Mouse (Mus musculus) cerebellum, adult 2 months (tissue): ENCODE measurements at regions not wholly inside any gene's neighbourhood (a gene's known extent, or its start where the extent isn't known, plus 50 kb on each side); places are given as distances from the start of the nearest gene placed in this dataset.

Experiments used
- DNase-seq, 2 experiments: peaks; one replicate each; pipeline ENCODE4 v3.0.0; 2021
- H3K27ac ChIP-seq: fragments of 200-500 bp; 2 replicates; pipeline ENCODE4 v1.5.1; 2012; ENCODE audit warnings: low read length, control low read depth, inconsistent platforms; ENCODE audit not compliant: insufficient read depth
- H3K27me3 ChIP-seq: fragments of 200-500 bp; 2 replicates; pipeline ENCODE4 v1.6.1; 2012; ENCODE audit warnings: inconsistent platforms, mild to moderate bottlenecking, low read length, moderate library complexity; ENCODE audit not compliant: control insufficient read depth, insufficient read depth
- H3K4me1 ChIP-seq: fragments of 200-500 bp; 2 replicates; pipeline ENCODE4 v1.6.1; 2011; ENCODE audit warnings: low read length; ENCODE audit not compliant: control insufficient read depth, insufficient read depth
- H3K4me3 ChIP-seq: fragments of 200-500 bp; replicated peaks from 2 replicates; pipeline ENCODE3; 2011; ENCODE audit warnings: mild to moderate bottlenecking, low read depth, low read length, control low read depth; ENCODE audit not compliant: insufficient read depth
- CTCF ChIP-seq: fragments of 200-500 bp; IDR thresholded peaks from 2 replicates; pipeline ENCODE4 v1.5.1; 2011; ENCODE audit warnings: low read depth, mild to moderate bottlenecking, control low read depth, low read length, moderate library complexity, borderline replicate concordance; ENCODE audit not compliant: insufficient read depth
- POLR2A ChIP-seq: fragments of 200-500 bp; IDR thresholded peaks from 2 replicates; pipeline ENCODE4 v1.6.1; 2011; ENCODE audit warnings: low read length, control low read depth, borderline replicate concordance; ENCODE audit not compliant: insufficient read depth
- WGBS: fragments of 180-500 bp; shearing (Covaris S2); methylation state at CpG from one replicate; pipeline ENCODE4 v1.1.7; 2018; 5-methylcytosine and 5-hydroxymethylcytosine counted together

GRCm38 (mm10) chr12:14315780-14316179, 163.9 kb upstream of the Fam84a start:
- 2% methylated on average over 5 of the region's 5 CpGs for WGBS
- Histone ChIP-seq H3K4me3 (no peak overlapping the region), H3K4me1 (no peaks in the 10 kb centered on the region; the same call in 1 of the 2 replicates), H3K27me3 (no peaks in the 10 kb centered on the region; the same call in 1 of the 2 replicates), H3K27ac (no peak overlapping the region)
- no peak for TF ChIP-seq POLR2A
- peak; percentile 32; the same call in 1 of the 2 replicates for TF ChIP-seq CTCF
- DNase-seq, result peak; percentile 52 to 77

- TF ChIP-seq CTCF, result no peak
- no peak for TF ChIP-seq POLR2A
- Histone ChIP-seq H3K27ac (no peak overlapping the region), H3K4me1 (no peaks in the 10 kb centered on the region), H3K4me3 (no peak overlapping the region), H3K27me3 (no peaks in the 10 kb centered on the region)
- DNase-seq, result no peak
- WGBS, result 89% methylated on average over 2 of the region's 2 CpGs
Measured at GRCm38 (mm10) chr12:14302366-14302930, 150.6 kb upstream of the Fam84a start.

- H3K27me3 ChIP-seq, result no peaks in the 10 kb centered on the region
- H3K4me1 ChIP-seq, result no peaks in the 10 kb centered on the region
- no peak overlapping the region for H3K4me3 ChIP-seq
- no peak for DNase-seq
- TF ChIP-seq POLR2A (no peak), CTCF (no peak)
- no peak overlapping the region for H3K27ac ChIP-seq
- 92% methylated on average over 2 of the region's 2 CpGs for WGBS
Measured at GRCm38 (mm10) chr12:14301676-14302365, 150.0 kb upstream of the Fam84a start.

GRCm38 (mm10) chr12:14292083-14292482, 140.2 kb upstream of the Fam84a start:
- H3K4me1 ChIP-seq, result no peaks in the 10 kb centered on the region
- DNase-seq, result no peak
- WGBS, result 45% methylated on average over 3 of the region's 3 CpGs
- H3K27me3 ChIP-seq, result no peaks in the 10 kb centered on the region
- no peak for TF ChIP-seq POLR2A
- TF ChIP-seq CTCF, result no peak
- H3K27ac ChIP-seq, result no peak overlapping the region
- no peak overlapping the region for H3K4me3 ChIP-seq

- no peaks in the 10 kb centered on the region for H3K4me1 ChIP-seq
- no peak overlapping the region for H3K27ac ChIP-seq
- H3K4me3 ChIP-seq, result no peak overlapping the region
- no peaks in the 10 kb centered on the region for H3K27me3 ChIP-seq
- TF ChIP-seq POLR2A, result no peak
- no peak for TF ChIP-seq CTCF
- DNase-seq, result no peak
- 76% methylated on average over 2 of the region's 2 CpGs for WGBS
Measured at GRCm38 (mm10) chr12:14287657-14288056, 135.8 kb upstream of the Fam84a start.

- H3K27me3 ChIP-seq, result no peaks in the 10 kb centered on the region
- TF ChIP-seq POLR2A (no peak), CTCF (no peak)
- no peak for DNase-seq
- no peak overlapping the region for H3K4me3 ChIP-seq
- no peaks in the 10 kb centered on the region for H3K4me1 ChIP-seq
- 93% methylated on average over 1 of the region's 1 CpGs for WGBS
- H3K27ac ChIP-seq, result no peak overlapping the region
Measured at GRCm38 (mm10) chr12:14286676-14287075, 134.8 kb upstream of the Fam84a start.

GRCm38 (mm10) chr12:14285870-14286535, 134.1 kb upstream of the Fam84a start:
- H3K4me3 ChIP-seq, result no peak overlapping the region
- H3K27ac ChIP-seq, result no peak overlapping the region
- TF ChIP-seq POLR2A, result no peak
- TF ChIP-seq CTCF, result no peak
- DNase-seq, result peak in 1 of 2 experiments; percentile 21
- H3K27me3 ChIP-seq, result no peaks in the 10 kb centered on the region
- no peaks in the 10 kb centered on the region for H3K4me1 ChIP-seq
- WGBS, result 100% methylated on average over 2 of the region's 2 CpGs

- Histone ChIP-seq H3K4me1 (no peaks in the 10 kb centered on the region), H3K27ac (no peak overlapping the region), H3K27me3 (no peaks in the 10 kb centered on the region), H3K4me3 (no peak overlapping the region)
- DNase-seq, result no peak
- TF ChIP-seq POLR2A, result no peak
- no peak for TF ChIP-seq CTCF
- 59% methylated on average over 4 of the region's 4 CpGs for WGBS
Measured at GRCm38 (mm10) chr12:14283106-14283692, 131.3 kb upstream of the Fam84a start.
